Mouse (Mus musculus) small intestine, adult 10 weeks (tissue): ENCODE results near the gene Tmem215. TPM values are rescaled to one million over a fixed set of nuclear protein-coding genes. Genes with fewer than 3 reads are reported as not detected.

Experiments used
- polyA plus RNA-seq: library from polyadenylated mRNA; stranded (reverse); fragments of 350-450 nt; fragmentation: Illumina TruSeq; extraction: RNeasy Lipid Tissue Mini Kit (QIAGEN cat#74804); gene quantifications from one replicate; pipeline ENCODE4 v1.2.3, GENCODE M21; 2014; ENCODE audit warnings: low replicate concordance

Gene Tmem215
- polyA plus RNA-seq = 0.30 TPM

DNA sequence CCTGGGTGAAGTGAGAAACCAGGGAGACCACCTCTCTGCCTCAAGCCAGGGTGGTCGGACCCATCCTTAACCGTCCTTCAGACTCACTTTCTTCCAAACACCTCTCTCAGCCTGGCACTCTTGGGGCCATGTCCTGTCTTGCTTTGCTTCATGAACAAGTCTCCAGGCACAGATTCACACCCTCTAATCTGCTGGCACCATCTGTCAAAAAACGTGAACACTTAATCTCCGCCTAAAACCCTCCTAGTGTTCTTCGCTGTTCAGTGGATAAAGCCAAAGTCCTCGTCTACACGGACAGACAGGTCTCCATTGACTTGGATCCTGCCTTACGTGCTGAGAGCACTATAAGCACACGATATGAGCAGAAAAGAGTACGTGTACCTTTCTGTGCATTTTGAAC, at the start of gene Tmem215:
TSS of gene Tmem215 (plus strand) at position 301 of the 400 bp plus-strand sequence.

Other genes with a start within 250 kb of the Tmem215 start
- 84.5 TPM for gene Ddx58, start 232.4 kb upstream of the Tmem215 start, polyA plus RNA-seq
- 23.4 TPM for gene Smim27, start 202.6 kb upstream of the Tmem215 start, polyA plus RNA-seq
- gene Topors, start 202.3 kb upstream of the Tmem215 start, polyA plus RNA-seq = 39.8 TPM
- 315 TPM for gene Ndufb6, start 192.8 kb upstream of the Tmem215 start, polyA plus RNA-seq
- gene Aptx, start 231.0 kb downstream of the Tmem215 start, polyA plus RNA-seq = 3.7 TPM
- 805 TPM for gene Dnaja1, start 250.0 kb downstream of the Tmem215 start, polyA plus RNA-seq